Mouse (Mus musculus) ES-E14 (cell line): Measurements from ENCODE around the gene Paqr3.

Source experiments
- CHD2 ChIP-seq: IDR thresholded peaks from 2 replicates; pipeline ENCODE4 v1.6.1; 2014; ENCODE audit warnings: mild to moderate bottlenecking, low read depth, low read length, inconsistent platforms
- HCFC1 ChIP-seq: IDR thresholded peaks from 2 replicates; pipeline ENCODE4 v1.6.1; 2012; ENCODE audit warnings: low read length, inconsistent platforms, borderline replicate concordance; ENCODE audit not compliant: insufficient read depth
- MAFK ChIP-seq: IDR thresholded peaks from 2 replicates; pipeline ENCODE4 v1.6.1; 2014; ENCODE audit warnings: mild to moderate bottlenecking, low read depth, low read length, inconsistent platforms; ENCODE audit not compliant: insufficient read depth
- ZC3H11A ChIP-seq: IDR thresholded peaks from 2 replicates; pipeline ENCODE4 v1.6.1; 2012; ENCODE audit warnings: low read depth, mild to moderate bottlenecking, inconsistent platforms, low read length, borderline replicate concordance
- ZNF384 ChIP-seq: IDR thresholded peaks from 2 replicates; pipeline ENCODE4 v1.6.1; 2012; ENCODE audit warnings: low read depth, low read length, inconsistent platforms

DNA sequence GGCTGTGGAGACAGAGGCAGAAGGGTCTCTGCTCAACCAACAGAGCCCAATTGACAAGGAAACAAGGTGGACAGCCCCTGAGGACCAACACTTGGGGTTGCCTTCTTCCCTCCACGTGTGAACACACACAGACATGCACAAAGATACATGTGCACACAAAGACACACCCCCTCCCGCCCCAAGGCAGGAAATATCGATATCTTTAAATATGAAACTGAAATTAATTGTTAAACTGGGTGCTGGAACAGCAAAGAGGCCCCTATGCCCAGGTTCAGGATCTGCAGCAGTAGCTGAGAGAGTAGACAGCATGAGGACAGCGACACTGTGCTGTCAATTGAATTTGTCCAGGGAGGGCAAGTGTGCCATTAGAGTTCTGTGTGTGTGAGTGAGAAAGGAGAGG, 45.6 kb downstream of the Paqr3 start:
- no peak for TF ChIP-seq CHD2
- no peak for TF ChIP-seq MAFK
- TF ChIP-seq ZC3H11A, result no peak
- no peak for TF ChIP-seq ZNF384
- no peak for TF ChIP-seq HCFC1
